Mouse (Mus musculus): ENCODE results near the gene Vmn1r103.
"Not testable (repeated sequence)": the region's sequence is repeated elsewhere in the genome, so short reads cannot be mapped to it uniquely, and the experiment has no call there.

Vmn1r103 gene

GRCm38 (mm10) chr7:20510434-20510833, at the start of gene Vmn1r103:
TSS of gene Vmn1r103 (minus strand) at chr7:20510534.
- DNase-seq (ENCODE audit: low spot score), result not testable (repeated sequence)

- DNase-seq (ENCODE audit: low spot score), result not testable (repeated sequence)
Observed at GRCm38 (mm10) chr7:20545657-20546056, 35.3 kb upstream of the Vmn1r103 start, which contains the start of gene Gm5726. TSS of gene Gm5726 (minus strand) at chr7:20545757.

- DNase-seq (ENCODE audit: low spot score), result not testable (repeated sequence)
Observed at GRCm38 (mm10) chr7:20533537-20533936, 23.2 kb upstream of the Vmn1r103 start, which contains the start of gene Vmn1r104. TSS of gene Vmn1r104 (plus strand) at chr7:20533837.

GRCm38 (mm10) chr7:20474825-20475224, 35.5 kb downstream of the Vmn1r103 start, which contains the start of gene Gm10670:
TSS of gene Gm10670 (minus strand) at chr7:20474925.
- not testable (repeated sequence) for DNase-seq (ENCODE audit: low spot score)
